Mouse (Mus musculus): ENCODE measurements around the gene Camk1.

GRCm38 (mm10) chr6:113301350-113301749 lies 42.4 kb downstream of the Camk1 start:
- TF ChIP-seq CTCF (IDR thresholded peaks at IDR 0.05) (no peak), EP300 (IDR thresholded peaks at IDR 0.05) (no peak)
